Mouse (Mus musculus): Measurements from ENCODE around the gene Gsdma.
"Not testable (repeated sequence)": the region's sequence is repeated elsewhere in the genome, so short reads cannot be mapped to it uniquely, and the experiment has no call there.

Gsdma gene

GRCm38 (mm10) chr11:98711046-98711434, 46.9 kb downstream of the Gsdma start:
- DNase-seq: no peak

GRCm38 (mm10) chr11:98712009-98712408, 47.9 kb downstream of the Gsdma start:
- DNase-seq: not testable (repeated sequence)

- DNase-seq: no peak
Measured at GRCm38 (mm10) chr11:98713703-98714102, 49.6 kb downstream of the Gsdma start.

GRCm38 (mm10) chr11:98715946-98716345, 51.8 kb downstream of the Gsdma start:
- no peak for DNase-seq

GRCm38 (mm10) chr11:98717904-98718303, 53.8 kb downstream of the Gsdma start:
- DNase-seq: peak in 1 of 2 experiments; percentile 50

- no peak for DNase-seq
Measured at GRCm38 (mm10) chr11:98720756-98721155, 56.6 kb downstream of the Gsdma start.

GRCm38 (mm10) chr11:98721458-98722226, 57.5 kb downstream of the Gsdma start:
- DNase-seq: no peak

GRCm38 (mm10) chr11:98723098-98723497, 58.9 kb downstream of the Gsdma start:
- no peak for DNase-seq

GRCm38 (mm10) chr11:98725926-98726506, 61.9 kb downstream of the Gsdma start:
- no peak for DNase-seq
